Mouse (Mus musculus): Measurements from ENCODE around the gene Rasef. TPM values are rescaled to one million over a fixed set of nuclear protein-coding genes. Genes with fewer than 3 reads are reported as not detected.

Rasef gene
- polyA plus RNA-seq, 2 experiments from 2014 or later, result not detected

Other genes starting within 250 kb of the Rasef start
- gene Gm11238, start 183.1 kb downstream of the Rasef start, polyA plus RNA-seq (2017; shearing (Covaris generic)), result not detected
- gene Gm11237, start 168.0 kb downstream of the Rasef start, polyA plus RNA-seq (2017; shearing (Covaris generic)), result not detected
- not detected for gene Gm11236, start 152.9 kb downstream of the Rasef start, polyA plus RNA-seq (2017; shearing (Covaris generic))
- not detected for gene Gm11239, start 122.6 kb downstream of the Rasef start, polyA plus RNA-seq (2017; shearing (Covaris generic))
- not detected for gene Gm428, start 107.5 kb downstream of the Rasef start, polyA plus RNA-seq (2017; shearing (Covaris generic))
- not detected for gene Gm11758, start 85.3 kb upstream of the Rasef start, polyA plus RNA-seq (2017; shearing (Covaris generic))
- not detected for gene Gm11757, start 100.1 kb upstream of the Rasef start, polyA plus RNA-seq (2017; shearing (Covaris generic))
- not detected for gene Gm13871, start 115.0 kb upstream of the Rasef start, polyA plus RNA-seq (2017; shearing (Covaris generic))
- not detected for gene Gm11756, start 129.8 kb upstream of the Rasef start, polyA plus RNA-seq (2017; shearing (Covaris generic))
- not detected for gene 2310002L09Rik, start 159.9 kb upstream of the Rasef start, polyA plus RNA-seq (2017; shearing (Covaris generic))
- not detected for gene Frmd3, start 222.4 kb upstream of the Rasef start, polyA plus RNA-seq (2017; shearing (Covaris generic))

Measured in CD4-positive, CD25-positive, alpha-beta regulatory T cell, adult 4 months (primary cell).